Mouse (Mus musculus): ENCODE results near the gene Oxct2a.

GRCm38 (mm10) chr4:123343471-123343789 lies 20.0 kb upstream of the Oxct2a start:
- TF ChIP-seq MAFK (IDR thresholded peaks at IDR 0.05; ENCODE audit: borderline replicate concordance, low read depth, low read length), result no peak
- no peak for TF ChIP-seq GATA1 (IDR thresholded peaks at IDR 0.05; ENCODE audit: low read depth, low read length)
- no peak for TF ChIP-seq CTCF (IDR thresholded peaks at IDR 0.05 in 2 of 3, conservative IDR thresholded peaks at IDR 0.05 in 1 of 3; ENCODE audit: control insufficient read depth in 1 of 3, insufficient read depth in 1 of 3, low read depth in 2 of 3, low read length in 3 of 3, poor library complexity in 1 of 3, severe bottlenecking in 1 of 3)
- no peak for TF ChIP-seq POLR2A (IDR thresholded peaks at IDR 0.05; ENCODE audit: control insufficient read depth in 1 of 2, insufficient read depth in 1 of 2, low read depth in 1 of 2, low read length in 2 of 2, poor library complexity in 1 of 2)
- no peak for TF ChIP-seq EP300 (IDR thresholded peaks at IDR 0.05; ENCODE audit: low read depth in 1 of 2, low read length in 2 of 2)
- no peak for TF ChIP-seq JUND (IDR thresholded peaks at IDR 0.05; ENCODE audit: low read depth, low read length)
- no peak for TF ChIP-seq KAT2A (conservative IDR thresholded peaks at IDR 0.05; ENCODE audit: low read depth, low read length)
- TF ChIP-seq HCFC1 (IDR thresholded peaks at IDR 0.05; ENCODE audit: low read depth, low read length), result no peak
- no peak for TF ChIP-seq ELF1 (IDR thresholded peaks at IDR 0.05; ENCODE audit: low read depth, low read length)
- no peak for TF ChIP-seq MEF2A (IDR thresholded peaks at IDR 0.05; ENCODE audit: extremely low read depth, insufficient replicate concordance, low read depth, low read length, poor library complexity, severe bottlenecking)
- no peak for TF ChIP-seq MYC (IDR thresholded peaks at IDR 0.05; ENCODE audit: low read depth, low read length)
